Mouse (Mus musculus): ENCODE measurements around the gene Jaml.

The Jaml gene

DNA sequence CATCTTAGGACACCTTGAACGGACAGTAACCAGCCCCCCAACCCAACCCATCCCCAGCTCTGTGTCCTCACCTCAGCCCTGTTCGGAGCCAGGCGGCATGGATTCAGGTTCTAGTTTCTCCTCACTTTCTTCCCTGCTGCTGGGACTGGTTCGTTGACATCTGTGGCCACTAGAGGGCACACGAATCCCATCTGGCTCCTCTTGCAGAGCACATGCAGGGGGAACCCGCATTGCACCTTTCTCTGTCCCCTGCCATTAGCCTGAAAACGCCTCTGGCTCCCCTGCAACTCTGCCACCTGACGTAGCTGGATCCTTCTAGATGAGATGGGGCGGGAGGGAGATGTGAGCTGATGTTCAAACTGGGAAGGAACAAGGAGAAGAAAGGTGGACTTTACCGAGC is 42.8 kb downstream of the Jaml start:
- peak; percentile 92 for DNase-seq (ENCODE audit: low read depth, low spot score)

DNA sequence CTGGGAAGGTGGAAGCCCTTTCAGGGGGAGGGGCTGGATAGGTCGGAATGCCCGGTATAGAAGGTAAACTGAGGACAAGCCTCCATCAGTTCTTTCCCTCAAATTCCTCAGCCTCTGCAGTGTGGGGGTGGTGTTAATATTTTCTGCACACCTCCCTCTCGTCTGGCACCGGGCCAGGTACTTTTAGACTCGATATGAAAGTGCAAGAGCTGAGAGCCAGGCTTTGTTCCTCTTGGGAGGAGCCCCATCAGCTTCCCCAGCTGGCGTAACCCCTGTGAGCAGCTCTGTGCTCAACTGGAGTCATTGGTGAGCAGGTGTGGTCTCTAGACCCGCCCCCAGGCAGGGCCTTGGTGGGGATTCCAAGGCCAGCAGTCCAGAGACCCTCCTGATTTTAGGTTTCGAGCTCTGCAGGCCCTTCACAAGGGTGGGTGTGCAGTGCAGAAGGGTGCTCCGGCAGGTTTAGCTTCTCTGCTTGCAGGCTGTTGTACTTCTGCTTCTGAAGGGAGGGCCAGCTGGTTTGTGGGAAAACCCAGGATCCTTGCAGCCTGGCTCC is 43.3 kb downstream of the Jaml start:
- peak; percentile 64 for DNase-seq (ENCODE audit: low read depth, low spot score)

GRCm38 (mm10) chr9:45125211-45125610 is 46.2 kb downstream of the Jaml start:
- peak; percentile 90 for DNase-seq (ENCODE audit: low read depth, low spot score)

GRCm38 (mm10) chr9:45126941-45127340 is 48.0 kb downstream of the Jaml start:
- no peak for DNase-seq (ENCODE audit: low read depth, low spot score)

DNA sequence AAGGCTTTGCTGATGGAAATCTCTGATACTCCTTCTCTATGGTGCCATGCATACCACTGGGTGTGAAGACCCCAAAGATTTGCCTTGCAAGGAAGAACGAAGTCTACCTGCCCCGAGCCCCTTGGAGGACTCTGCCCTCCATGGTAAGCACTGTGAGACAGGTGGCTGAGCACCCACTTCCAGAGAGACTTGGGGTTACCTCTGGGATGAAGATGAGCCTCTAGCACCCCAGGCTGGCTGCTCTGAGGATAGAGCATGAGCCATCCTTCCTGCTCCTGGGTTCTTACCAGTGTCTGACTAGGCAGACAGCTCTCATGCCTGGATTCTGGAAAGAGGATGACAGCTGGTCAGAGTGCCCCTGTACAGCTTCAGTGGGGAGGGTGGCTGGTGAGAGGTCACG is 51.1 kb downstream of the Jaml start:
- no peak for DNase-seq (ENCODE audit: low read depth, low spot score)

- DNase-seq (ENCODE audit: low read depth, low spot score), result peak; percentile 71
These were observed 54.7 kb downstream of the Jaml start for GRCm38 (mm10) chr9:45133484-45134310.

DNA sequence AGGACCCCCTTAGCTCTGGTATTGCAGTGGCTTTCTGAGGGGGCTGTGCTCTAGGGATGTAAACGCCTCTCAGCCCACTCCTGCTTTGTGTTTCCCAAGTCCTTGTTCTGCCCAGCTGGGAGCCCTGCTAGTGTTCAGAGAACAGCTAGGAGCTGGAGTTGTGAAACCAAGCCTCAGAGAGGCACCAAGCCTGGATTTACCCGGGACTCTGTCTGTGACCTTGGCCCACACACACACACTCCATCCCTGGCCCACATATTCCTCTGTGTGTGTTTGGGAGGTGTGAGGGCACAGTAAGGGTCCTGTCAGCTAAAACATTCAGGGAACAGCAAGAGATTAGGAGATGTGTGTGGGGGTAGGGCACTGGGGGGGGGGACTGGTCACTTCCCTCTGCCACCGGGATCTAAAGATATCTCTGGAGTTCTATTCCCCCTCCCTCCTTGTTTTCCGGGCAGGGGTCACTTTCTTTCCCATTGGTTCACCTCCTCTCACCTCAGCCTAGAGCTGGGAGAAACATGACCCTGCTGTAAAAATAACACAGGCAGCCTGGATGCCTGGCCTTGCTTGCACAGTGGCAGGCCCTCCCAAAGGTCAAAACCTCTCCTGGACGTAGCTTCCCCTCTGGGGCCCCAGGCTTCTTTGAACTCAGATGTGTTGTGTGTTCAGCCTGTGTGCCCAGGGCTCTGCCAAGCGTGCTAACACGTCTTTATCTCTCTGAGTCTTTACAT is 57.6 kb downstream of the Jaml start:
- no peak for DNase-seq (ENCODE audit: low read depth, low spot score)

DNA sequence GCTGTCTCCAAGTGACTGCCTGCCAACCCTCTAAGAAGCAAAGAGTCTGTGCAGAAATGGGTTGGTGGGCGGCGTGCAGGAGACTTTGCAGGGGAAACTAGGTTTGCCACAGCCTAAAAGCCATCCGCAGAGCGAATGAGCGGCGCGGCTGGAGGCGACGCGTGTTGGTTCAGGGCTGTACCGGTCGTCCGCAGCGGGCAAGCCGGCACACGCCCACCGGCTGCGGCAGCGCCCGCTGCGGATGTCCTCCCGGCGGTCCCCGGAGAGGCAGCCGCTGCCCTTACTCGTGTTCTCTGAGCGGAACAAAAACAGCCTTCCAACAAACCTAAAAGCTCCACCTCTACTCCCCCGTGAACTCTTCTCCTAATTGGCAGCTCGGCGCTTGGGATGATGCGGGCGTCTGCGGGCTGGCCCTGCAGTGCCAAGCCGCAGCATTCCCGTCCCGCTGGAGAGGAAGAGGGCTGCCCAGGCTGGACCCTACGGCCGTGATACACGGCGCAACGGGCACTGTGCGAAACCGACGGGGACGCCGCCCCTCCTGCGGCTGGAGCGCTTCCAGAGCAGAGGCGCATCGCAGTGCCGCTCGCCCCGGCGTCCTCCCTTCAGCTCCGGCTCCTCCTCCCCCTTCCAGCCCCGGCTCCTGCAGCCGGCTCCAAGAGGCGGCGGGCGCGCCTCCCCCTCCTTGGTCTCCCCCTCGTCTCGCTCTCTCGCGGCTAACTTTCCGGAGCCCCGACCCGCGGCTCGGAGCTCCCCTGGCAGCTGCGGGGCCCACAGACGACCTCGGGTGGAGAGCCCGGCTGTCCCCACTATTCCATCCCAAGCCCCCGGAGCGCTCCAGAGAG is 59.4 kb downstream of the Jaml start, which contains the start of gene Scn4b:
TSS of gene Scn4b (plus strand) at position 205 of the 842 bp plus-strand sequence.
- DNase-seq (ENCODE audit: low read depth, low spot score), result peak; percentile 66

GRCm38 (mm10) chr9:45139082-45139481 is 60.1 kb downstream of the Jaml start:
- DNase-seq (ENCODE audit: low read depth, low spot score), result no peak

DNA sequence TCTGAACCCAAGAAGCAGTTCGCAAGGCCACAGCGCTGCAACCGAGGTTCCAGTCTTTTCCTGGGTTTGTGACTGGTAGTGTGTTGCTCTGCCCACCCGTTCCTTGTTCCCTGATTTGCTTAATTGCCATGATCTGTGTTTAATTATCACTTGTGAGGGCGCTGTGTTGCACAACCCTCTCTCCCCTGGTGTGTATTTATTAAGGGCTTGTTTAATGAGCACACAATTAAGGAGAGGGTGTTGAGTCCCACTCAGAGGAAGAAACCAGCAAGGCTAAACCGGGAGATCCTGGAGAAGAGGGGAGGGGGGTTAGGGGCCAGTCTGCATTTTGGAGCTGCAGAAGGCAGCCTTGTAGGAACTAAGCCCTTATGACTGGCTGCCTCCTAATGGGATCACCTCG is 62.0 kb downstream of the Jaml start:
- no peak for DNase-seq (ENCODE audit: low read depth, low spot score)

DNA sequence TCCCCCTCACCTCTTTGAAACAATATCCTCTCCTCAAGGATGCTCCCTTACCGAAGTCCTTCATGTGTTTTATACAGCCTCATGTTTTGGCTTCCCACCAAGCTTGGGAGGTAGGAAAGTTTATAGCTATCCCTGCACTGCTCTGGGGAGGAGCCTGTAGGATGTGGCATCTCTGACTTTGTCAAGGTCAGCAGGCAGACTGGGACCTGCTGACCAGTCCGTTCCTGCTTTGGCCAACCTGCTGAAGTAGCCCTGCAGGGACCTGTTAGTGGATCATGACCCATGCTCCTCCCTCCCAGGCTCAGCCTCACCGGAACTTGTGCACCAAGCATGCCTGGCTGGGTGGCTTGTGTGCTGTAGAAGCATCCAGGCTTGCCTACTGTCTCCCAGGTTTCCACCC is 63.7 kb downstream of the Jaml start:
- DNase-seq (ENCODE audit: low read depth, low spot score), result no peak

- DNase-seq (ENCODE audit: low read depth, low spot score), result peak; percentile 85
These were observed 66.7 kb downstream of the Jaml start for GRCm38 (mm10) chr9:45145533-45146266.

DNA sequence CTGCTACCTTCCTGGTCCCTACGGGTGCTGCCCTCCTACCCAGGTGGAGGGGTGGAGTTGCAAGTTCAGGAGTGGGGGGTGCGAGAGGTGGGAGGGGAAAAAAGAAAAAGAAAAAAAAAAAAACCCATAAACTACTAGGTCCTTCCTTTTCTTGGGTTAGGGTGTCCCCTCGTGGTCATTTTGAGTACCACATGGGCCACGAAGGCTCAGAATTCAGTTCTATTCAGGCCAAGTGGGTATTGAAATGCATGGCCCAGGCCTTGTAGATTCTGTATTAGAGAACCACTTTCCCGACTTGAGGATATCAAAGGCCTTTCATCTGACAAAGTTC is 67.2 kb downstream of the Jaml start:
- peak; percentile 71 for DNase-seq (ENCODE audit: low read depth, low spot score)

- DNase-seq (ENCODE audit: low read depth, low spot score), result no peak
These were observed 72.0 kb downstream of the Jaml start for GRCm38 (mm10) chr9:45150933-45151332.

- DNase-seq (ENCODE audit: low read depth, low spot score), result no peak
These were observed 74.4 kb downstream of the Jaml start for GRCm38 (mm10) chr9:45153361-45153760.

Measured in ZHBTc4 (cell line).